Mouse (Mus musculus): ENCODE data around the gene Chd5. TPM values are rescaled to one million over a fixed set of nuclear protein-coding genes. Genes with fewer than 3 reads are reported as not detected.
A peak's percentile ranks its signal among the peaks of the same experiment; 100 is the strongest.

Chd5 gene
- 100 to 1,000 TPM; 123 to 147 (median 134) TPM for total RNA-seq (2022)

GRCm38 (mm10) chr4:152338419-152339292 is at the start of gene Chd5:
Chd5 (plus strand) TSS chr4:152338651.
- peak in 1 of 2 experiments; percentile 50 for DNase-seq (ENCODE audit: low spot score in 2 of 2)

- DNase-seq (ENCODE audit: low spot score in 2 of 2) = no peak
Measured at GRCm38 (mm10) chr4:152290385-152290784, 48.1 kb upstream of the Chd5 start.

GRCm38 (mm10) chr4:152290991-152291390 is 47.5 kb upstream of the Chd5 start:
- DNase-seq (ENCODE audit: low spot score in 2 of 2) = no peak

- DNase-seq (ENCODE audit: low spot score in 2 of 2) = no peak
Measured at GRCm38 (mm10) chr4:152291562-152291961, 46.9 kb upstream of the Chd5 start, which contains the start of gene Hes3. Hes3 (minus strand) TSS chr4:152291662.

GRCm38 (mm10) chr4:152292102-152292765 is 46.2 kb upstream of the Chd5 start:
- DNase-seq (ENCODE audit: low spot score in 2 of 2) = no peak

- DNase-seq (ENCODE audit: low spot score in 2 of 2) = no peak
Measured at GRCm38 (mm10) chr4:152294188-152294929, 44.1 kb upstream of the Chd5 start.

- DNase-seq (ENCODE audit: low spot score in 2 of 2) = no peak
Measured at GRCm38 (mm10) chr4:152295916-152296315, 42.5 kb upstream of the Chd5 start.

- DNase-seq (ENCODE audit: low spot score in 2 of 2) = no peak
Measured at GRCm38 (mm10) chr4:152296371-152296770, 42.1 kb upstream of the Chd5 start.

GRCm38 (mm10) chr4:152296874-152297861 is 41.3 kb upstream of the Chd5 start, which contains the start of gene Icmt:
Icmt (plus strand) TSS chr4:152297227.
- DNase-seq (ENCODE audit: low spot score in 2 of 2) = peak; percentile 97 to 98

- DNase-seq (ENCODE audit: low spot score in 2 of 2) = no peak
Measured at GRCm38 (mm10) chr4:152298836-152299235, 39.6 kb upstream of the Chd5 start.

GRCm38 (mm10) chr4:152300375-152300774 is 38.1 kb upstream of the Chd5 start:
- DNase-seq (ENCODE audit: low spot score in 2 of 2) = no peak

GRCm38 (mm10) chr4:152302012-152302411 is 36.4 kb upstream of the Chd5 start:
- no peak for DNase-seq (ENCODE audit: low spot score in 2 of 2)

- DNase-seq (ENCODE audit: low spot score in 2 of 2) = no peak
Measured at GRCm38 (mm10) chr4:152303172-152303571, 35.3 kb upstream of the Chd5 start.

- no peak for DNase-seq (ENCODE audit: low spot score in 2 of 2)
Measured at GRCm38 (mm10) chr4:152304685-152305084, 33.8 kb upstream of the Chd5 start.

GRCm38 (mm10) chr4:152305991-152306390 is 32.5 kb upstream of the Chd5 start:
- no peak for DNase-seq (ENCODE audit: low spot score in 2 of 2)

- DNase-seq (ENCODE audit: low spot score in 2 of 2) = no peak
Measured at GRCm38 (mm10) chr4:152307542-152307941, 30.9 kb upstream of the Chd5 start.

GRCm38 (mm10) chr4:152312186-152312585 is 26.3 kb upstream of the Chd5 start:
- DNase-seq (ENCODE audit: low spot score in 2 of 2) = no peak

GRCm38 (mm10) chr4:152313211-152313632 is 25.2 kb upstream of the Chd5 start:
- DNase-seq (ENCODE audit: low spot score in 2 of 2) = no peak

GRCm38 (mm10) chr4:152313934-152314333 is 24.5 kb upstream of the Chd5 start:
- no peak for DNase-seq (ENCODE audit: low spot score in 2 of 2)

- DNase-seq (ENCODE audit: low spot score in 2 of 2) = no peak
Measured at GRCm38 (mm10) chr4:152315498-152316213, 22.8 kb upstream of the Chd5 start.

Measured in layer of hippocampus, adult 8-10 months (tissue).